Mouse (Mus musculus): ENCODE measurements at regions not wholly inside any gene's neighbourhood (a gene's known extent, or its start where the extent isn't known, plus 50 kb on each side); places are given as distances from the start of the nearest gene placed in this dataset.

- in situ Hi-C loops (cut with MboI, MseI) = no loop called here
Observed at GRCm38 (mm10) chr8:116452806-116453205, 52.0 kb upstream of the Dynlrb2 start.

- in situ Hi-C loops (cut with MboI, MseI) = no loop called here
Observed at GRCm38 (mm10) chr8:116451397-116451796, 53.4 kb upstream of the Dynlrb2 start.

- in situ Hi-C loops (cut with MboI, MseI) = loop anchor here (25.0 kb wide), 1 partner anchor 1535 kb away; no protein-coding TSS in a partner anchor
Observed at GRCm38 (mm10) chr8:116447452-116447851, 57.3 kb upstream of the Dynlrb2 start.

- in situ Hi-C loops (cut with MboI, MseI) = loop anchor here (25.0 kb wide), 1 partner anchor 1531 kb away; no protein-coding TSS in a partner anchor
Observed at GRCm38 (mm10) chr8:116442827-116443226, 61.9 kb upstream of the Dynlrb2 start.

GRCm38 (mm10) chr8:116438895-116439294, 65.9 kb upstream of the Dynlrb2 start:
- in situ Hi-C loops (cut with MboI, MseI) = loop anchor here (25.0 kb wide), 1 partner anchor 1527 kb away; no protein-coding TSS in a partner anchor

GRCm38 (mm10) chr8:116435268-116435980, 69.3 kb upstream of the Dynlrb2 start:
- in situ Hi-C loops (cut with MboI, MseI) = loop anchor here (25.0 kb wide), 1 partner anchor 1523 kb away; no protein-coding TSS in a partner anchor

GRCm38 (mm10) chr8:116430051-116430450, 74.7 kb upstream of the Dynlrb2 start:
- in situ Hi-C loops (cut with MboI, MseI) = loop anchor here (25.0 kb wide), 1 partner anchor 1518 kb away; no protein-coding TSS in a partner anchor

- in situ Hi-C loops (cut with MboI, MseI) = loop anchor here (25.0 kb wide), 1 partner anchor 1517 kb away; no protein-coding TSS in a partner anchor
Observed at GRCm38 (mm10) chr8:116429649-116430048, 75.1 kb upstream of the Dynlrb2 start.

- in situ Hi-C loops (cut with MboI, MseI) = no loop called here
Observed at GRCm38 (mm10) chr8:116422826-116423225, 81.9 kb upstream of the Dynlrb2 start.

- in situ Hi-C loops (cut with MboI, MseI) = no loop called here
Observed at GRCm38 (mm10) chr8:116412703-116413102, 92.1 kb upstream of the Dynlrb2 start.

GRCm38 (mm10) chr8:116410041-116410440, 94.7 kb upstream of the Dynlrb2 start:
- in situ Hi-C loops (cut with MboI, MseI) = no loop called here

- in situ Hi-C loops (cut with MboI, MseI) = no loop called here
Observed at GRCm38 (mm10) chr8:116409011-116409410, 95.8 kb upstream of the Dynlrb2 start.

- in situ Hi-C loops (cut with MboI, MseI) = no loop called here
Observed at GRCm38 (mm10) chr8:116404571-116404970, 100.2 kb upstream of the Dynlrb2 start.

GRCm38 (mm10) chr8:116403366-116403765, 101.4 kb upstream of the Dynlrb2 start:
- in situ Hi-C loops (cut with MboI, MseI) = no loop called here

- in situ Hi-C loops (cut with MboI, MseI) = no loop called here
Observed at GRCm38 (mm10) chr8:116399452-116399851, 105.3 kb upstream of the Dynlrb2 start.

- in situ Hi-C loops (cut with MboI, MseI) = no loop called here
Observed at GRCm38 (mm10) chr8:116398565-116399205, 106.1 kb upstream of the Dynlrb2 start.

GRCm38 (mm10) chr8:116385193-116385955, 119.4 kb upstream of the Dynlrb2 start:
- in situ Hi-C loops (cut with MboI, MseI) = loop anchor here (5.0 to 10.0 kb wide), 2 partner anchors 68 to 1569 kb away; no protein-coding TSS in a partner anchor

- in situ Hi-C loops (cut with MboI, MseI) = loop anchor here (5.0 to 10.0 kb wide), 2 partner anchors 67 to 1570 kb away; no protein-coding TSS in a partner anchor
Observed at GRCm38 (mm10) chr8:116384418-116385089, 120.2 kb upstream of the Dynlrb2 start.

GRCm38 (mm10) chr8:116383495-116384417, 121.0 kb upstream of the Dynlrb2 start:
- in situ Hi-C loops (cut with MboI, MseI) = loop anchor here (10.0 kb wide), 1 partner anchor 1571 kb away; no protein-coding TSS in a partner anchor

- in situ Hi-C loops (cut with MboI, MseI) = loop anchor here (10.0 kb wide), 1 partner anchor 1572 kb away; no protein-coding TSS in a partner anchor
Observed at GRCm38 (mm10) chr8:116383036-116383435, 121.7 kb upstream of the Dynlrb2 start.
